Mouse (Mus musculus) heart, postnatal 14 days (tissue): Measurements from ENCODE around the gene 1700061G19Rik. TPM values are rescaled to one million over a fixed set of nuclear protein-coding genes. Genes with fewer than 3 reads are reported as not detected.

ENCODE experiments used
- DNase-seq, 2 experiments: peaks; one replicate each; pipeline ENCODE4 v3.0.0; 2021 to 2022
- intact Hi-C: fragments of 180-260 bp; cut with DNase I; formaldehyde crosslinking; loops from one replicate; pipeline ENCODE4 v1.15.1; 2025
- long read RNA-seq, 2 experiments: library from polyadenylated mRNA; stranded (forward); transcript quantifications; one replicate each; pipeline ENCODE4 v2.0.0; 2021
- total RNA-seq, 2 experiments: library from RNA; stranded (reverse); gene quantifications; 2 replicates each; pipeline ENCODE4 v1.2.3; 2021

Gene 1700061G19Rik
- not detected for total RNA-seq
- long read RNA-seq, experiment 1: 0 reads
- long read RNA-seq, experiment 2, partial matches to known transcripts: 0 of 5 reads
- long read RNA-seq, experiment 2, other reads (novel, unspliced or antisense): 5 of 5 reads

GRCm38 (mm10) chr17:56874936-56875651 is at the start of gene 1700061G19Rik:
Gene 1700061G19Rik (plus strand): TSS chr17:56875477.
- intact Hi-C loops: no loop called here
- DNase-seq: no peak

DNA sequence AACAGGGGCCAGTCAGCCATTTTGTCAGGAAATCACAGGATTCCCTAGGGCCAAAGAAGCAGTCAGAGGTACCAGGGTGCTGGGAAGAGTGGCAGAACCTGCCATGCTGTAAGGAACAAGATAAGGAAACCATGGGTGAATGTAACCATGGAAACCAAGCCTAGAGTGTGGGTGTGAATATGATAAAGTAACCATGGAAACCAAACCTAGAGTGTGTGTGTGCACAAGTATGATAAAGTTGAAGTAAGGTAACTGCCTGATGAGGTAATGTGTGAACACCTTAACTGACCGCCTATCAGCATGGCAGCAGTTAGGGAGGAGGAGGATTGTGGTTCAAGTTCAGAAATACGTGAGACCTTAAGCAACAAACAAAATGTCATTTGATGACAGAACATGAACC is 48.6 kb upstream of the 1700061G19Rik start:
- DNase-seq: no peak
- intact Hi-C loops: loop anchor here (10.0 kb wide), 1 partner anchor 228 kb away; the partner anchor contains the start of genes Crb3 and Slc25a23

DNA sequence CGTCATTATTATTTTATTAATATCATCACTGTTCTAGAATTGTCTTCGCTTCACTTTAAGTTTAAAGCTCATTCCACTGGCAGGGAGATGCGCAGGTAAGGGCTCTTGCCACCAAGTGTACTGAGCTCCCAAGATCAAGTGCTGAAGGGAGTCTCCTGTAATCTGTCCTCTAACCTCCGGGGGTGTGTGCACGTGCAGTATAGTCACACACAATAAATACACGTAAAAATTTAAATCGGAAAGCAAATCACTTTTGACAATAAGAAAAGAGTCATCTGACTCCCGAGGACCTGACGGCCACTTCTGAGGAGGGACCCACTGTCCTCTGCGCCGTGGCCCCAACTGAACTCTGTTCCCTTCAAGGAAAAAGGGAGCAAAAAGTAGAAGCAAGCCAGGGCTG is 46.1 kb upstream of the 1700061G19Rik start:
- intact Hi-C loops: loop anchor here (10.0 kb wide), 1 partner anchor 226 kb away; the partner anchor contains the start of genes Crb3 and Slc25a23
- no peak for DNase-seq

GRCm38 (mm10) chr17:56829795-56830194 is 45.5 kb upstream of the 1700061G19Rik start:
- intact Hi-C loops: loop anchor here (5.0 to 10.0 kb wide), 2 partner anchors 163 to 225 kb away; partner anchors contain the start of genes Clpp, Crb3 and Slc25a23
- no peak for DNase-seq

DNA sequence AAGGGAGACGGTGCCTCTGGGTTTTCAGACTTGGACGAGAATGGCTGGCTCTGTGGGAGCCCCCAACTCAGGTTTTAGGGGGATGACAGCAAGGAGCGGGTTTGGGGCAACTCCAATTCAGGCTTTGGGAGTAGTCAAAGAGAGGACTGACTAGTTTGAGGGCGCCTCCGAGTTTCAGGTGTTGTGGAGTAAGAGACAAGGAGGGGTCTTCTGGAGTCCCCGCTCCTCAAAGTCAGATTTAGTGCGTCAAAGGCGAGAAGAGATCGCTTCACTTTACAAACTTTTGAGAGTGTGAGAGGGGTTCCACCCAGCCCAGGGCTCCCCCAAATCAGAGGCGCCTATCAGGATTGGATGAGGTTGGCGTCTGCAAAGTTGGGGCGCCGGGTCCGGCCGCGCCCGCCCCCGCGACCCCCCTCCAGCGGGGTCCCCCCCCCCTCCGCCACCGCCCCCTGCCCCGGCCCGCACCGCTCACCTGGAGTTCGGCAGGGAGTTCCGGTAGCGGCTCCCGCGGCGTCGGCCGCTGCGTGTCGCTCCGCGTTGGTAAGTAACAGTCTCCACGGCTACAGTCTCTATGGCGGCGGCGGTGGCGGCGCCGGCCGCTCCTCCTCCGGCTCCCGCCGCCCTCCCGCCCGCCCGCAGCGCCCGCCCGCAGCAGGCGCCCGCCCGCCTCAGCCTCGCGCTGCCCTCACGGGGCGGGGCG is 44.7 kb upstream of the 1700061G19Rik start, which contains the start of gene Rfx2:
TSS of gene Rfx2 (minus strand) at position 603 of the 700 bp plus-strand sequence.
- DNase-seq: peak in 1 of 2 experiments; percentile 9
- intact Hi-C loops: loop anchor here (5.0 kb wide), 1 partner anchor 162 kb away; the partner anchor contains the start of gene Clpp

DNA sequence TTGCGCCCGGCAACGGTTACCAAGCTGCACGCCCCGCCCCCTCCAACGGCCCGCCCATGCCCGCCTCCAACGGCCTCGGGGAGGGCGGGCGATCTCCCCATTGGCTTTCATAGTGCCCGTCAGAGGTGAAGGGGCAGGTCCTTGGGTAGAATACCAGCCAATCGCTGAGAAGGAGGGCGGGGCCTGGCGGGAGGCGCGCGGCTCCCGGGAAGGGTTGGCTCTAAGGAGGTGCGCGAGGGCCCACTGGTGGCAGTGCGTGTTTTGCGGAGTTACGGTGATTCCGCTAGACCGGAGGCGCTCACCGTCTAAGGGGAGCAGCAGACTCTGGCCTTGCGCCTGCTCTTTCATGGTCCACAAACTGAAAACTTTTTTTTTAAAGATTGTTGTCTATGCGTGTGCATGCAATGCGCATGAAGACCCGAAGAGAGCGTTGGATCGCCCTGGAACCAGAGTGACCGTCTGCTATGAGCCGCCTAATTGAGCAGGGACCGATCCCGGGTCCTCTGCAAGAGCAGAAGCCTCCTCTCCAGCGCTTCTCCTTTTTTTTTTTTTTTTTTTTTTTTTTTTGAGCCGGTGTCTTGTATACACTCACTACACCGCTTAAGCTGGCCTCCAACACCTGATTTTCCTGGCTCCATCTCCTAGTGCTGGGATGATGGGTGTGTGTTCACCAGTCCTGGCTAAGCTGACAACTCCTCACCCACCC is 44.0 kb upstream of the 1700061G19Rik start:
- intact Hi-C loops: loop anchor here (5.0 kb wide), 1 partner anchor 161 kb away; the partner anchor contains the start of gene Clpp
- peak; percentile 99 for DNase-seq

DNA sequence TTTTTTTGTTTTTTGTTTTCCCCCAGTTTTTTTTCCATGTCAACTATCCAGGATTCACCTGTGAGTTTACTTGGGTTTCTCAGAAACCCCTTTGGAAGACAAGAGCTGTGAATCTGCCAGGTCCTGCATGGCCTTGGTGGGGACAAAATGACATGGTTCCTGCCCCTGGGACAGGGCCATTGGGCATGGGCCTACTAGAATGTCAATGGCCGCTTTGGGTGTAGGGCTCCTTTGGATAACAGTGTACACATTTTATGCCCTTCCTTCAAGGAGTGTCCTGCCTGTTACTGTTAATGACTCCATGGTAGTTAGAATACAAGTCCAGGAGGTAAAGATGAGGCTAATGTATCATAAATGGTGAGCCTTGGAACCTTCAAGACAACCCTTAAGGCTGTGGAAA is 42.4 kb upstream of the 1700061G19Rik start:
- no peak for DNase-seq
- intact Hi-C loops: loop anchor here (5.0 kb wide), 1 partner anchor 159 kb away; the partner anchor contains the start of gene Clpp

GRCm38 (mm10) chr17:56833381-56833780 is 41.9 kb upstream of the 1700061G19Rik start:
- DNase-seq: no peak
- intact Hi-C loops: loop anchor here (5.0 kb wide), 1 partner anchor 159 kb away; the partner anchor contains the start of gene Clpp

DNA sequence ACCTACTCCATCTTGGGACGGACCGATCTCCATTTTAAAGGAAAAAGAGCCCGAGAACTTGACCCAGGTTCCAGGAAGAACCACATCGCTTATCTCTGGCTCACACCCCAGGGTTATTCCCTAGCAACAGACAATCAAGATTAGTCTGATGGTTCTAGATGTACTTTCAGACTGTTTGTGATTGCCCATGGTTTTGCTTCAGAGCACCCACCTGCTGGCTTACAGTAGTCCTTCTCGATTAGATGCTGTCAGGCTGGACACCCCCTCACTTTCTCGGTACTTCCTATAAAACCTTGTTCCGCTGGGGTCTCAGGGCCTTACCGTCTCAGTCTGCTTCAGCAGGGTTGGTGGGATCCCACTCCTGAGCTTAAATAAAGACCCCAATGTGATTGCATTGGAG is 38.9 kb upstream of the 1700061G19Rik start:
- intact Hi-C loops: no loop called here
- no peak for DNase-seq

DNA sequence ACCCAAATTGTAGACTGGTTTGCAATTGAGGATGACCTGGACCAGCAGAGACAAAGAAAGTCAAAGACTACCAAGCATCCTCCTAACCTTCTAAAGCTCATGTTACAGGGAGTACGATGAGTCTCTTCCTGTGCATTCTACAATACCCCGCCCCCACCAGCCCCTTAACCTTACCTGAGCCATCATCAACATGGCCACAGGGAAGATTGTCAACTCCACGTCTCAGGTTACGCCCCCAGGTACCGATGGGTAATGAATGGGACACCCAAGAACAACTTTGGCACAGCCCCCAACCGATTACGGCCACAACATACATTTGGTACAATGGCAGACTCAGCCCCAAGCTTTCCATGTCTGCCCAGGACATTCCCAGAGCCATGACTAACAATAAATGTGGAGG is 34.8 kb upstream of the 1700061G19Rik start:
- intact Hi-C loops: loop anchor here (5.0 kb wide), 1 partner anchor 33 kb away; no protein-coding TSS in a partner anchor

GRCm38 (mm10) chr17:56842173-56842572 is 33.1 kb upstream of the 1700061G19Rik start:
- no peak for DNase-seq
- intact Hi-C loops: loop anchor here (5.0 kb wide), 1 partner anchor 35 kb away; no protein-coding TSS in a partner anchor

More for the DNA sequence above, 34.8 kb upstream of the 1700061G19Rik start:
- DNase-seq: no peak

GRCm38 (mm10) chr17:56843678-56844077 is 31.6 kb upstream of the 1700061G19Rik start:
- DNase-seq: no peak
- intact Hi-C loops: loop anchor here (5.0 kb wide), 1 partner anchor 36 kb away; no protein-coding TSS in a partner anchor

GRCm38 (mm10) chr17:56848785-56849184 is 26.5 kb upstream of the 1700061G19Rik start:
- intact Hi-C loops: no loop called here

DNA sequence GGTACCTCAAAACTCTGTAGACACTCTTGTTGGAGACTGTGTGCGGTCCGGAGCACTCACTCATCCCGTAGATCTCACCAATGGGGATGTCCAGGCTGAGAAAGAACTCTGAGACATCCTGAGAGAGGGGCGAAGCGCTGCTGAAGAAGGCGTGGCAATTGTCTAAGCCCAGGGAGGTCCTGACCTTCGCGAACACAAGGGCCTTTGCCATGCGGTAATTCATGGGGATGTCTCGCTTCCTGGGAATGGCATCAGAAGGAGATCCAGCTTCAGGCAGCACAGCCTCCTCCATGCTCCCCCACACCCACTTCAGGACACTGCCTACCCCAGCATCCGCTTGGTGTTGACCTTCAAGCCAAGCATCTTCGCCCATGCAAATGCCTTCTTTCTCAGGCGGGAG is 25.6 kb upstream of the 1700061G19Rik start:
- intact Hi-C loops: no loop called here
- no peak for DNase-seq

More at GRCm38 (mm10) chr17:56848785-56849184, 26.5 kb upstream of the 1700061G19Rik start:
- DNase-seq: no peak

GRCm38 (mm10) chr17:56851167-56851566 is 24.1 kb upstream of the 1700061G19Rik start:
- no peak for DNase-seq
- intact Hi-C loops: no loop called here

DNA sequence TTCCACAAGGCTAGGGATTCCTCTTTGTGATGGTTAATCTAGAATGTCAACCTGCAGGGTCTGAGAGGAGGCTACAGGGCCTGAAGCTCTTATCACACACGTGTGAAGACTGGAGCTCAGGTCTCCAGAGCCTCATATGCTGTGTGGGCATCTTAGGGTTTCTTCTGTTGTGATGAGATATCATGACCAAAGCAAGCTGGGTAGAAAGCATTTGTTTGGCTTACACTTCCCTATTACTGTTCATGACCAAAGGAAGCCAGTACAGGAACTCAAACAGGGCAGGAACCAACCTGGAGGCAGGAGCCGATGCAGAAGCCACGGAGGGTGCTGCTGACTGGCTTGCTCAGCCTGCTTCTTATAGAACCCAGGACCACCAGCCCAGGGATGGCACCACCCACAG is 19.9 kb upstream of the 1700061G19Rik start:
- intact Hi-C loops: no loop called here
- no peak for DNase-seq

DNA sequence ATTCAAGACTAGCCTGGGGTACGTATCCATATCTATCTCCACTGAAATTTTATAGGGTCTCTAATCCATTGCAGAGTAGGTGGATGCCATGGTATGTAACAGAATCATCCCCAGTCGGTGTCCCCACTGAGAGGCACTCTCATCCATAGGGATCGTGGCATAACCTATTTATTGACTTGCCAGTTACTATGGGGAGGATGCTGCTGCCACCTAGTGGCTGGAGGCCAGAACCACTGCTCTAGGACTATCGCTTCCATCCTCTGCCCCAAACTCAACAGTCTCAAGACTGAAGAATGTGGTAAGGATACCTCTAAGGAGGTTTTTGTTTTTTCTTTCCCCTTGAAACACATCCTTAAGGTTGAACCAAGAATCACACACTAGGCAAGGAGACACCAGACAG is 17.1 kb upstream of the 1700061G19Rik start:
- intact Hi-C loops: loop anchor here (2.0 kb wide), 1 partner anchor 49 kb away; no protein-coding TSS in a partner anchor
- peak; percentile 72 to 77 for DNase-seq

- intact Hi-C loops: loop anchor here (2.0 kb wide), 1 partner anchor 50 kb away; no protein-coding TSS in a partner anchor
- peak in 1 of 2 experiments; percentile 34 for DNase-seq
Observed at GRCm38 (mm10) chr17:56858922-56859321, 16.4 kb upstream of the 1700061G19Rik start.

- DNase-seq: no peak
- intact Hi-C loops: no loop called here
Observed at GRCm38 (mm10) chr17:56861197-56861596, 14.1 kb upstream of the 1700061G19Rik start.

DNA sequence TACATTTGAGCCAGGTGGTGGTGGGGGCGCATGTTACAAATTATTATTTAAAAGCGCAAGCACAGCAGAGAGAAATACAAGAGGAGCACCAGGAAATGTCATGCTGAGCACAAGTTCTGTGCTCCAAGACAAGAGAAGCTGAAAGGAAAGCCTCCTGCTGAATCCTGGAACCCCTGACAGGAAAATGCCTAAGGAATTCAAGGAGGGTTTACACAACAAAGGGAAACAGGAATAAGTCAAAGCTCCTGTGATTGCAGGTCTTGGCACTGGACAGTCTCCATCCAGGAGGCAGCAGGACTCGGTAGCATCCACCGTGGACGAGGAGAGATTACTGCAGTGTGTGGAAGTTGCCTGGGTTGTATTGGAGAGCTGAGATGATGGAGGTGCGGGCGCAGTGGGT is 9.2 kb upstream of the 1700061G19Rik start:
- intact Hi-C loops: no loop called here
- no peak for DNase-seq
